Mouse (Mus musculus) liver, embryonic 15.5 days (tissue): ENCODE measurements around the gene Prnd. TPM values are rescaled to one million over a fixed set of nuclear protein-coding genes. Genes with fewer than 3 reads are reported as not detected.
A peak's percentile ranks its signal among the peaks of the same experiment; 100 is the strongest.

ENCODE experiments used
- ATAC-seq: fragments of 200-750 bp; cut with Nextera tagmentation; 2 replicates; pipeline ENCODE4 v1.8.0; 2017; ENCODE audit warnings: moderate number of reproducible peaks, mild to moderate bottlenecking, moderate library complexity; ENCODE audit not compliant: insufficient read depth
- H3K27ac ChIP-seq: fragments of 300-500 bp; sonication (generic); replicated peaks from 2 replicates; pipeline ENCODE4 v1.5.1; 2015; ENCODE audit warnings: mild to moderate bottlenecking, inconsistent platforms
- H3K27me3 ChIP-seq: fragments of 300-500 bp; sonication (generic); 2 replicates; pipeline ENCODE4 v1.6.1; 2015; ENCODE audit warnings: mild to moderate bottlenecking, inconsistent platforms
- H3K36me3 ChIP-seq: fragments of 300-500 bp; sonication (generic); replicated peaks from 2 replicates; pipeline ENCODE4 v1.6.1; 2015; ENCODE audit warnings: moderate library complexity, mild to moderate bottlenecking, inconsistent platforms
- H3K4me1 ChIP-seq: fragments of 300-500 bp; sonication (generic); replicated peaks from 2 replicates; pipeline ENCODE4 v1.6.1; 2015; ENCODE audit warnings: inconsistent platforms
- H3K4me2 ChIP-seq: fragments of 300-500 bp; sonication (generic); 2 replicates; pipeline ENCODE4 v1.6.1; 2015; ENCODE audit warnings: moderate library complexity, mild to moderate bottlenecking, inconsistent platforms
- H3K4me3 ChIP-seq: fragments of 300-500 bp; sonication (generic); replicated peaks from 2 replicates; pipeline ENCODE4 v1.5.1; 2015; ENCODE audit warnings: mild to moderate bottlenecking, inconsistent platforms
- H3K9ac ChIP-seq: fragments of 300-500 bp; sonication (generic); 2 replicates; pipeline ENCODE4 v1.6.1; 2015; ENCODE audit warnings: moderate library complexity, mild to moderate bottlenecking, inconsistent platforms
- H3K9me3 ChIP-seq: fragments of 300-500 bp; sonication (generic); replicated peaks from 2 replicates; pipeline ENCODE4 v1.6.1; 2016; ENCODE audit warnings: inconsistent platforms
- WGBS: fragments of 180-500 bp; shearing (Covaris S2); methylation state at CpG from one replicate; pipeline ENCODE4 v1.1.7; 2015; ENCODE audit warnings: mixed read lengths; ENCODE audit not compliant: insufficient replicate concordance; 5-methylcytosine and 5-hydroxymethylcytosine counted together
- polyA plus RNA-seq: library from polyadenylated mRNA; unstranded; fragments of >200 nt; fragmentation: Nextera tagmentation; extraction: Ambion mirVana; gene quantifications from 2 replicates; pipeline ENCODE4 v1.2.1, GENCODE M21; 2015

Prnd gene
- polyA plus RNA-seq: 0.37 and 0.56 TPM in 2 replicates

- no peak for ATAC-seq
- H3K27me3 ChIP-seq: peaks cover 61% of the 10 kb centered on the region
- H3K9me3 ChIP-seq: no peaks in the 10 kb centered on the region
- H3K4me2 ChIP-seq: no peak within 1 kb of the TSS
- no peaks in the 10 kb centered on the region for H3K36me3 ChIP-seq
- H3K27ac ChIP-seq: no peak within 1 kb of the TSS
- H3K4me3 ChIP-seq: no peak within 1 kb of the TSS
- H3K9ac ChIP-seq: no peak within 1 kb of the TSS
- 8% methylated on average over 11 of the region's 11 CpGs for WGBS
- peaks cover 8% of the 10 kb centered on the region; the same call in 1 of the 2 replicates for H3K4me1 ChIP-seq
These were observed at the start of gene Prnd for GRCm38 (mm10) chr2:131950598-131951095. Gene Prnd, plus strand, starts transcription at chr2:131950861.

DNA sequence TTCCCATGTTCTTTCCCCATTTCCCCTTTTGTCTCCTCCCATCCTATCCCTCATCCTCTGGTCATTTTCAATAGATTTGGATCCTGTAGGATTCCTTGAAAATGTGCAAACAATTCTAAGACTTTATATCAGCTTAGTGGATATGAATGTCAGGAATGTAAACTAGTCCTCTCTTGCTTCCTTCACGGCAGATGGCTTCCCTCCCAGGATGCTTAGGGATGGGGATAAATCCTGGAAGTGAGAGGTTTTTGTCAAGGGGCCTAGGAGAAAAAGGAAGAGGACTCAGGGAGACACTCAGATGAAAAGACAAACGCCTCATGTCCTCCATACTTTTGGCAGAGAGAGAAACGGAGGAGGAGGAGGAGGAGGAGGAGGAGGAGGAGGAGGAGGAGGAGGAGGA is 48.2 kb upstream of the Prnd start:
- WGBS: 65% methylated on average over 3 of the region's 3 CpGs
- Histone ChIP-seq H3K36me3 (no peaks in the 10 kb centered on the region), H3K4me1 (peaks cover 51% of the 10 kb centered on the region), H3K4me2 (no peak overlapping the region), H3K27me3 (peaks cover 6% of the 10 kb centered on the region; the same call in 1 of the 2 replicates), H3K9me3 (no peaks in the 10 kb centered on the region), H3K9ac (no peak overlapping the region), H3K27ac (no peak overlapping the region), H3K4me3 (no peak overlapping the region)
- ATAC-seq: no peak

GRCm38 (mm10) chr2:131902867-131903266 is 47.8 kb upstream of the Prnd start:
- Histone ChIP-seq H3K9ac (no peak overlapping the region), H3K27ac (0 out of 2 replicates have a peak overlapping the region, but pooled peaks have one; percentile 4)
- no peak for ATAC-seq

DNA sequence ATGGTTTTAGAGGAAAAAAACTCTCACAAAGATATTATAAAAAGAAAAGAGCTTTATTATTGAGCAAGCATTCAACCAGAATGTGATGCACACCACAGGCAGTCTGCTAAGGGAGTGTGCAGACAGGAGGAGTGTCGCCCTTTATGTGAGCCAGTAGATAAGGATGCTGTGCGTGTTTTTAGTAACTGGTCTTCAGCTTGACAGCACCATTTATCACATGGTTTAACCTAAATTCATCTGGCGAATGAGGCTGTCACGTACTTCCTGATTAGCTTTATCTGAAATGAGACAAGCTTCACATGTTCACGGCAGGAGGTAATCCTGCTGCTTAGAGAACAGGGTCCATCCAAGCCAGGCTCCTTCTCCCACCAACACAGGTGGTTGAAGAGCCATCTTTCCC is 45.6 kb upstream of the Prnd start:
- Histone ChIP-seq H3K9me3 (no peaks in the 10 kb centered on the region), H3K27me3 (peaks cover 3% of the 10 kb centered on the region; the same call in 1 of the 2 replicates), H3K36me3 (no peaks in the 10 kb centered on the region), H3K9ac (no peak overlapping the region), H3K4me2 (peak overlapping the region; percentile 54), H3K27ac (peak overlapping the region; percentile 90), H3K4me1 (peaks cover 68% of the 10 kb centered on the region), H3K4me3 (no peak overlapping the region)
- ATAC-seq: peak; percentile 88
- WGBS: 12% methylated on average over 5 of the region's 5 CpGs

More at GRCm38 (mm10) chr2:131902867-131903266, 47.8 kb upstream of the Prnd start:
- Histone ChIP-seq H3K4me2 (no peak overlapping the region), H3K36me3 (no peaks in the 10 kb centered on the region), H3K27me3 (peaks cover 6% of the 10 kb centered on the region; the same call in 1 of the 2 replicates), H3K4me1 (peaks cover 53% of the 10 kb centered on the region), H3K4me3 (no peak overlapping the region), H3K9me3 (no peaks in the 10 kb centered on the region)
- WGBS: 26% methylated on average over 8 of the region's 8 CpGs

DNA sequence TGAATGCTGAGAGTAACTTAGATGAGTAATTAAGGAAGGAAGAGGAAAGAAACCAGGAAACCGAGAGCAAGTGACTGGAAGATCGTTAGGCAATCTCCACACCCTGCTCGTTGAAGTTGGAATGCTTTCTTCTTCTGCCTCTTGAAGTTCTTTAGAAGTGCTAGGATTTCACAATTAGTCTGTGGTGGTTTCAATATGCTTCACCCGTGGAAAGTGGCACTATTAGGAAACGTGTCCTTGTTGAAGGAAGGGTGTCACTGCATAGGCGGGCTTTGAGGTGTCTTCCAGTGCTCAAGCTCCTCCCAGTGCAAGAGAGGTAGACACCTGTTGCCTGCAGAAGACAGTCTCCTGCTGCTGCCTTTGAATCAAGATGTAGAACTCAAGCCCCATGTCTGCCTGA is 44.9 kb upstream of the Prnd start:
- H3K27ac ChIP-seq: peak overlapping the region; percentile 90
- no peaks in the 10 kb centered on the region for H3K36me3 ChIP-seq
- H3K9me3 ChIP-seq: no peaks in the 10 kb centered on the region
- H3K4me3 ChIP-seq: no peak overlapping the region
- H3K4me1 ChIP-seq: peaks cover 66% of the 10 kb centered on the region
- WGBS: 38% methylated on average over 6 of the region's 6 CpGs
- ATAC-seq: no peak
- H3K4me2 ChIP-seq: peak overlapping the region; percentile 54
- 0 out of 2 replicates have a peak overlapping the region, but pooled peaks have one; percentile 9 for H3K9ac ChIP-seq
- peaks cover under 1% of the 10 kb centered on the region; the same call in 1 of the 2 replicates for H3K27me3 ChIP-seq

DNA sequence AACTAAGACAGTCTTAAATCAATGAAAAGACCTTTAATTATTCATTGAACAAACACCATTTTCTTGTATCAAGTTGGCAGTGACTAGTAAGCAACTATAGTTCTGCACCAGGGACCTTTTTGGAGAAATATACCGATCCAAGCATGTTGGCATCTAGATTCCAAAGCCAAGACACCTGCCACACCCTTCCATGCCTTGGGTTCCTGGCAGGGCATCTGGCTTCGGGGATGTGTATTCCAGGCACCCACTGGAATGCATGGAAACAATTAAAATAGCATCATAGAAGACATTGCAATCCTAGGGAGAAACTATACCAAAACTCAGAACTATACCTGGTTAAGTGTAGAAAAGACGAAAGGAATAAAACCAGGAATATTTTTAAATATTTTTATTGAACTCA is 44.4 kb upstream of the Prnd start:
- Histone ChIP-seq H3K9me3 (no peaks in the 10 kb centered on the region), H3K4me2 (no peak overlapping the region), H3K4me3 (no peak overlapping the region), H3K27me3 (no peaks in the 10 kb centered on the region), H3K9ac (no peak overlapping the region), H3K36me3 (no peaks in the 10 kb centered on the region), H3K27ac (peak overlapping the region; percentile 90; the same call in 1 of the 2 replicates), H3K4me1 (peaks cover 71% of the 10 kb centered on the region)
- 84% methylated on average over 3 of the region's 3 CpGs for WGBS
- ATAC-seq: no peak

- H3K27ac ChIP-seq: no peak overlapping the region
- no peaks in the 10 kb centered on the region for H3K9me3 ChIP-seq
- WGBS: 58% methylated on average over 1 of the region's 1 CpGs
- H3K4me1 ChIP-seq: peaks cover 77% of the 10 kb centered on the region
- H3K27me3 ChIP-seq: no peaks in the 10 kb centered on the region
- H3K4me3 ChIP-seq: no peak overlapping the region
- ATAC-seq: no peak
- no peak overlapping the region for H3K4me2 ChIP-seq
- H3K9ac ChIP-seq: no peak overlapping the region
- no peaks in the 10 kb centered on the region for H3K36me3 ChIP-seq
These were observed 43.8 kb upstream of the Prnd start for GRCm38 (mm10) chr2:131906846-131907245.

- no peak for ATAC-seq
- Histone ChIP-seq H3K27me3 (no peaks in the 10 kb centered on the region), H3K27ac (no peak overlapping the region)
These were observed 43.4 kb upstream of the Prnd start for GRCm38 (mm10) chr2:131907311-131907710.

DNA sequence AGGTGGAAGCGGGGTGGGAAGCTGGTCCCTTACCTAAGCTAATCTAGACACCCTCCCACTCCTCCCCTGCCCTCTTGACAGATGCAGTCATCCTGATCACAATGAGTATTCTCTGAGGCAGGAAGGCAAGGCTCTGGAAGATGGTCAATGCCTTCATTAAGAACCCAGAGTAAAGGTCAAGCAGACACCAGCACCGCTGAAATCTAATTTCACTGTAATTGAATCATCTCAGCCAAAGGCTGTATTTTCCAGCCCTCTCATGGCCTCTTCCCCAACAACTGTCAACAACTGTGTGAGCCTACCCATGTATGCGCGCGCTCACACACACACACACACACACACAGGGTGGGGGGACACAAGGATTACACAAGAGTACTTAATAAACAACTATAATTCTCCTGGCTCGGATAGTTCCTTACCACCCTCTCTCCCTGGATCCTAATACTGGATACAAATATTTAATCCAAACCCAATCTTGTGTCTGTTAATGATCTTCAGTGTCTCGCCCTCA is 42.3 kb upstream of the Prnd start:
- Histone ChIP-seq H3K36me3 (peaks cover 4% of the 10 kb centered on the region; the same call in 1 of the 2 replicates), H3K27me3 (no peaks in the 10 kb centered on the region), H3K27ac (peak overlapping the region; percentile 74), H3K9me3 (no peaks in the 10 kb centered on the region), H3K4me1 (peaks cover 79% of the 10 kb centered on the region), H3K4me2 (0 out of 2 replicates have a peak overlapping the region, but pooled peaks have one; percentile 79), H3K4me3 (no peak overlapping the region), H3K9ac (no peak overlapping the region)
- 81% methylated on average over 7 of the region's 7 CpGs for WGBS
- ATAC-seq: no peak

More at GRCm38 (mm10) chr2:131907311-131907710, 43.4 kb upstream of the Prnd start:
- Histone ChIP-seq H3K9me3 (no peaks in the 10 kb centered on the region), H3K4me3 (no peak overlapping the region), H3K9ac (no peak overlapping the region), H3K36me3 (no peaks in the 10 kb centered on the region), H3K4me2 (no peak overlapping the region), H3K4me1 (peaks cover 80% of the 10 kb centered on the region)
- 63% methylated on average over 5 of the region's 5 CpGs for WGBS

DNA sequence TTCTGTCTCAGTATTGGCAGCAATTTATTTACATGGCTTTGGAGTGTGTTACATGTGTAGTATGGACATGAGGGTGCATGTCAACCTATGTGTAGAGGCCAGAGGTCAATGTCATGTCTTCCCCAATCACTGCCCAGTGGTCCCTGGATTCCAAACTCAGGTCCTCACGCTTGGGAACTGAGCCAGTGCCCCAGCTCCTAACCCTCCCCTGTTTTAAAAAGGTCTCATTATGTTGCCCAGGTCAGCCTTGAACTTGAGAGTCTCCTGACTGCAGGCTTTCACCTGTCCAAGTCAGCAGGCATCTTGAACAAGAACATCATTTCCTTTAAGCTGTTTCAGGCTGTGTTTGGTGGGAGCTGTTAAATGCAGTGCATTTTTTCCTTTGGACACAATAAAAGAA is 41.8 kb upstream of the Prnd start:
- no peaks in the 10 kb centered on the region for H3K9me3 ChIP-seq
- H3K4me1 ChIP-seq: peaks cover 75% of the 10 kb centered on the region
- H3K27me3 ChIP-seq: no peaks in the 10 kb centered on the region
- peak overlapping the region; percentile 74 for H3K27ac ChIP-seq
- 88% methylated on average over 1 of the region's 1 CpGs for WGBS
- H3K4me2 ChIP-seq: peak overlapping the region; percentile 79
- peak overlapping the region; percentile 72; the same call in 1 of the 2 replicates for H3K4me3 ChIP-seq
- 0 out of 2 replicates have a peak overlapping the region, but pooled peaks have one; percentile 43 for H3K9ac ChIP-seq
- H3K36me3 ChIP-seq: peaks cover 5% of the 10 kb centered on the region; the same call in 1 of the 2 replicates
- ATAC-seq: no peak

- Histone ChIP-seq H3K36me3 (peaks cover 7% of the 10 kb centered on the region; the same call in 1 of the 2 replicates), H3K9ac (peak within 1 kb of the TSS; percentile 88), H3K9me3 (no peaks in the 10 kb centered on the region), H3K4me3 (peak within 1 kb of the TSS; percentile 72), H3K4me1 (peaks cover 65% of the 10 kb centered on the region), H3K27ac (peak within 1 kb of the TSS; percentile 85), H3K4me2 (peak within 1 kb of the TSS; percentile 79), H3K27me3 (no peaks in the 10 kb centered on the region)
- 4% methylated on average over 52 of the region's 52 CpGs for WGBS
- ATAC-seq: peak; percentile 84
These were observed 40.7 kb upstream of the Prnd start, which contains the start of the genes Prnp and Prn for GRCm38 (mm10) chr2:131909683-131910572. Gene Prnp, plus strand, starts transcription at chr2:131909928. Gene Prn, plus strand, starts transcription at chr2:131909957.
